Mouse (Mus musculus) forebrain, embryonic 11.5 days (tissue): ENCODE data around the gene Gnptab. TPM values are rescaled to one million over a fixed set of nuclear protein-coding genes. Genes with fewer than 3 reads are reported as not detected.

Experiments
- ATAC-seq: fragments of 200-750 bp; cut with Nextera tagmentation; replicated peaks from 2 replicates; pipeline ENCODE4 v1.8.0; 2017; ENCODE audit warnings: moderate TSS enrichment; ENCODE audit not compliant: low FRiP score
- DNase-seq: peaks from one replicate; pipeline ENCODE4 v3.0.0-alpha.2; 2017; ENCODE audit warnings: low spot score
- H3K27ac ChIP-seq: fragments of 300-500 bp; sonication (generic); 2 replicates; pipeline ENCODE4 v1.5.1; 2014; ENCODE audit warnings: low read depth, low read length
- H3K27me3 ChIP-seq: fragments of 300-500 bp; sonication (generic); 2 replicates; pipeline ENCODE4 v1.6.1; 2014; ENCODE audit warnings: mild to moderate bottlenecking, low read length, mixed read lengths; ENCODE audit not compliant: control insufficient read depth, insufficient read depth
- H3K36me3 ChIP-seq: fragments of 300-500 bp; sonication (generic); 2 replicates; pipeline ENCODE4 v1.6.1; 2014; ENCODE audit warnings: mild to moderate bottlenecking, low read length, moderate library complexity, mixed read lengths; ENCODE audit not compliant: control insufficient read depth, insufficient read depth
- H3K4me1 ChIP-seq: fragments of 300-500 bp; sonication (generic); replicated peaks from 2 replicates; pipeline ENCODE4 v1.6.1; 2014; ENCODE audit warnings: low read length, mixed read lengths; ENCODE audit not compliant: control insufficient read depth, insufficient read depth
- H3K4me2 ChIP-seq: fragments of 300-500 bp; sonication (generic); 2 replicates; pipeline ENCODE4 v1.6.1; 2014; ENCODE audit warnings: low read depth, mild to moderate bottlenecking, low read length, moderate library complexity, mixed read lengths; ENCODE audit not compliant: severe bottlenecking
- H3K4me3 ChIP-seq: fragments of 300-500 bp; sonication (generic); 2 replicates; pipeline ENCODE4 v1.5.1; 2014; ENCODE audit warnings: low read depth, low read length
- H3K9ac ChIP-seq: fragments of 300-500 bp; sonication (generic); 2 replicates; pipeline ENCODE4 v1.6.1; 2014; ENCODE audit warnings: low read length
- H3K9me3 ChIP-seq: fragments of 300-500 bp; sonication (generic); 2 replicates; pipeline ENCODE4 v1.6.1; 2016; ENCODE audit warnings: low read length, mixed read lengths; ENCODE audit not compliant: control insufficient read depth
- WGBS: fragments of 180-500 bp; shearing (Covaris S2); extraction: QIAGEN DNeasy Blood & Tissue Kit; methylation state at CpG from one replicate; pipeline ENCODE4 v1.1.7; 2014; 5-methylcytosine and 5-hydroxymethylcytosine counted together
- polyA plus RNA-seq: library from polyadenylated mRNA; unstranded; fragments of >200 nt; fragmentation: Nextera tagmentation; extraction: Ambion mirVana; gene quantifications from 2 replicates; pipeline ENCODE4 v1.2.1, GENCODE M21; 2014

Gene Gnptab
- polyA plus RNA-seq, 1 experiment from 2014 or later = 12.8 TPM

DNA sequence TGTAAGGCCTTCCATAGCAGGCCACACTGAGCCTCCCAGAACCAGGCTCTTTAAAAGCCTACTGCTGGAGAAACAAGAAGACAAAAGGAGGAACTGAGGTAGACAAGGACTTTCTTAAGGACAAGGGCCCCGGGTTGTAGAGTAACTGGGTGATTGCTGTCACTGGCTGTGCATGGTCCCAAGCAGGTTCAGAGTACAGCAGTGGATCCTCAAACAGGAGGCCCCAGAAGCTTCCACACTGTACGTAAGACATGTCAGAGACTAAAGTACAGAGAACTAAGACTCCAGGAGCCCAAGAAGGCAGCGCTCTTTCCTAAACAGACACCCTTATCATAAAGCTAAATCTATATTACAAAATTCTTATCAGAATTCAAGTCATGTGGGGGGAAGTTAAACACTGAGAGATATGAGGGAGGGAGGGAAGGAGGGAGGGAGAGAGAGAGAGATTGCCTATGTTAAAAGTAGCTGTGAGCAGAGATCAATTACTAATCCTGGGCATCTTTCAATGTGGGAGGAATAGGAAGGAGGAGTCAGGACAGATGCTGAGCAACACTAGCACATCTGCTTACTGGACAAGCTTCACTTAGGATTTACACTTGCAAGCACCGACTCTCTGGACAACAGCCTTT lies 116.1 kb downstream of the Gnptab start:
- Histone ChIP-seq H3K4me2 (no peak overlapping the region), H3K4me1 (no peaks in the 10 kb centered on the region), H3K9me3 (no peaks in the 10 kb centered on the region), H3K4me3 (no peak overlapping the region), H3K27me3 (no peaks in the 10 kb centered on the region), H3K36me3 (no peaks in the 10 kb centered on the region), H3K9ac (no peak overlapping the region), H3K27ac (no peak overlapping the region)
- no peak for DNase-seq
- WGBS = 85% methylated on average over 4 of the region's 4 CpGs
- no peak for ATAC-seq

Other genes with a start within 250 kb of the Gnptab start
- 15.8 and 16.4 TPM in 2 replicates for gene Parpbp, start 232.2 kb upstream of the Gnptab start, polyA plus RNA-seq
- 102 and 110 TPM in 2 replicates for gene Nup37, start 232.1 kb upstream of the Gnptab start, polyA plus RNA-seq
- 38.7 and 46.2 TPM in 2 replicates for gene Washc3, start 178.0 kb upstream of the Gnptab start, polyA plus RNA-seq
- 0.49 and 0.67 TPM in 2 replicates for gene Dram1, start 52 bp upstream of the Gnptab start, polyA plus RNA-seq
- 0.37 and 0.45 TPM in 2 replicates for gene Sycp3, start 80.4 kb downstream of the Gnptab start, polyA plus RNA-seq
- gene Chpt1, start 124.9 kb downstream of the Gnptab start, polyA plus RNA-seq = 20.5 and 23.9 TPM in 2 replicates
- gene Mybpc1, start 226.0 kb downstream of the Gnptab start, polyA plus RNA-seq = 0.19 and 0.40 TPM in 2 replicates